Mouse (Mus musculus) midbrain, embryonic 15.5 days (tissue): ENCODE data around the gene Atpif1. TPM values are rescaled to one million over a fixed set of nuclear protein-coding genes. Genes with fewer than 3 reads are reported as not detected.
A peak's percentile ranks its signal among the peaks of the same experiment; 100 is the strongest.

ENCODE experiments used
- ATAC-seq: fragments of 200-750 bp; cut with Nextera tagmentation; replicated peaks from 2 replicates; pipeline ENCODE4 v1.8.0; 2017; ENCODE audit warnings: moderate TSS enrichment
- H3K27ac ChIP-seq: fragments of 300-500 bp; sonication (generic); 2 replicates; pipeline ENCODE4 v1.5.1; 2015; ENCODE audit warnings: mild to moderate bottlenecking, inconsistent platforms
- H3K27me3 ChIP-seq: fragments of 300-500 bp; sonication (generic); replicated peaks from 2 replicates; pipeline ENCODE4 v1.6.1; 2015; ENCODE audit warnings: inconsistent platforms
- H3K36me3 ChIP-seq: fragments of 300-500 bp; sonication (generic); replicated peaks from 2 replicates; pipeline ENCODE4 v1.6.1; 2015; ENCODE audit warnings: inconsistent platforms
- H3K4me1 ChIP-seq: fragments of 300-500 bp; sonication (generic); 2 replicates; pipeline ENCODE4 v1.6.1; 2015; ENCODE audit warnings: inconsistent platforms
- H3K4me2 ChIP-seq: fragments of 300-500 bp; sonication (generic); 2 replicates; pipeline ENCODE4 v1.6.1; 2015; ENCODE audit warnings: inconsistent platforms, mild to moderate bottlenecking, moderate library complexity
- H3K4me3 ChIP-seq: fragments of 300-500 bp; sonication (generic); 2 replicates; pipeline ENCODE4 v1.5.1; 2015; ENCODE audit warnings: mild to moderate bottlenecking, inconsistent platforms
- H3K9ac ChIP-seq: fragments of 300-500 bp; sonication (generic); 2 replicates; pipeline ENCODE4 v1.6.1; 2015; ENCODE audit warnings: mild to moderate bottlenecking, inconsistent platforms
- H3K9me3 ChIP-seq: fragments of 300-500 bp; sonication (generic); 2 replicates; pipeline ENCODE4 v1.6.1; 2016; ENCODE audit warnings: inconsistent platforms
- WGBS: fragments of 180-500 bp; shearing (Covaris S2); methylation state at CpG from one replicate; pipeline ENCODE4 v1.1.7; 2015; ENCODE audit warnings: mixed read lengths; 5-methylcytosine and 5-hydroxymethylcytosine counted together
- polyA plus RNA-seq: library from polyadenylated mRNA; unstranded; fragments of >200 nt; fragmentation: Nextera tagmentation; extraction: Ambion mirVana; gene quantifications from 2 replicates; pipeline ENCODE4 v1.2.1, GENCODE M21; 2015

The Atpif1 gene
- polyA plus RNA-seq, 1 experiment from 2014 or later: 1,280 TPM

DNA sequence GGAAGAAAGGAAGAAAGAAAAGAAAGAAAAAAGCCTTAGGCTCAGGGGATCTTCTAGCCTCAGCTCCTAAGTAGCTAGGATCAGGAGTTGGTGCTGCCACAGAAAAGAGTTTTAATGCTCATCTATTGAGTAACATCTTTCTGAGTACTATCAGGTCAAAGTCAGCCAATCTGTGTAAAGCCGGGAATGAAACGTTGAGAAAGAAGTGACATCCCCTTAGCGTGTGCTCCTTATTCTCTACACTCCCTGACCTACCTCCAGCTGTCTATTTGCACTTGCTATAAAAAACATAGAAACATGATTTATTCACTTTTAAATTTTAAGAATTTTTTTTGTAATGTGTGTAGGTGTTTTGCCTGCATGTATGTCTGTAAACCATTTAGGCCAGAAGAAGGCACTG is 14.3 kb downstream of the Atpif1 start:
- peaks cover 18% of the 10 kb centered on the region for H3K4me1 ChIP-seq
- no peak for ATAC-seq

DNA sequence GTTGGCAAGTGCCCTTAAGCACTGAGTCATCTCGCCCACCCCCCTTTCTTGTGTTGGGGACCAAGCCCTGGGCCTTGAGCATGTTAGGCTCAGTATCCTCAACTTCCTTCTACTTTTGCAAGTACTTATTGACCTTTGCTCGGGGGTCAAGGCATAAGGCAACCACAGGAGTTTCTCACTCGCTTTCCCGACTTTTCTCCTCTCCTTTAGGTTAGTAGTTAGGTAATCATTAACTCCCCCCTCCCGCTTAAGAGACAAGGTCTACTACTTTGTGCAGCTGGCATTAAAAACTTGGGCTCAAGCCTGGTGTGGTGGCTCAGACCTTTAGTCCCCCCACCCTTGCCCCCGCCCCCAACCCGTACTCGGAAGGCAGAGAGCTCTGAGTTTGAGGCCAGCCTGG is 15.4 kb downstream of the Atpif1 start:
- H3K36me3 ChIP-seq: no peaks in the 10 kb centered on the region
- no peak overlapping the region for H3K4me3 ChIP-seq
- no peaks in the 10 kb centered on the region for H3K9me3 ChIP-seq
- peaks cover 9% of the 10 kb centered on the region for H3K27me3 ChIP-seq
- 81% methylated on average over 8 of the region's 8 CpGs for WGBS
- H3K9ac ChIP-seq: no peak overlapping the region
- ATAC-seq: no peak
- no peak overlapping the region for H3K27ac ChIP-seq
- H3K4me1 ChIP-seq: peaks cover 19% of the 10 kb centered on the region
- no peak overlapping the region for H3K4me2 ChIP-seq

More for the DNA sequence above, 14.3 kb downstream of the Atpif1 start:
- no peaks in the 10 kb centered on the region for H3K27me3 ChIP-seq
- H3K9ac ChIP-seq: no peak overlapping the region
- H3K9me3 ChIP-seq: no peaks in the 10 kb centered on the region
- no peak overlapping the region for H3K4me2 ChIP-seq
- H3K4me3 ChIP-seq: no peak overlapping the region
- no peak overlapping the region for H3K27ac ChIP-seq
- no peaks in the 10 kb centered on the region for H3K36me3 ChIP-seq
- WGBS: 94% methylated on average over 3 of the region's 3 CpGs

DNA sequence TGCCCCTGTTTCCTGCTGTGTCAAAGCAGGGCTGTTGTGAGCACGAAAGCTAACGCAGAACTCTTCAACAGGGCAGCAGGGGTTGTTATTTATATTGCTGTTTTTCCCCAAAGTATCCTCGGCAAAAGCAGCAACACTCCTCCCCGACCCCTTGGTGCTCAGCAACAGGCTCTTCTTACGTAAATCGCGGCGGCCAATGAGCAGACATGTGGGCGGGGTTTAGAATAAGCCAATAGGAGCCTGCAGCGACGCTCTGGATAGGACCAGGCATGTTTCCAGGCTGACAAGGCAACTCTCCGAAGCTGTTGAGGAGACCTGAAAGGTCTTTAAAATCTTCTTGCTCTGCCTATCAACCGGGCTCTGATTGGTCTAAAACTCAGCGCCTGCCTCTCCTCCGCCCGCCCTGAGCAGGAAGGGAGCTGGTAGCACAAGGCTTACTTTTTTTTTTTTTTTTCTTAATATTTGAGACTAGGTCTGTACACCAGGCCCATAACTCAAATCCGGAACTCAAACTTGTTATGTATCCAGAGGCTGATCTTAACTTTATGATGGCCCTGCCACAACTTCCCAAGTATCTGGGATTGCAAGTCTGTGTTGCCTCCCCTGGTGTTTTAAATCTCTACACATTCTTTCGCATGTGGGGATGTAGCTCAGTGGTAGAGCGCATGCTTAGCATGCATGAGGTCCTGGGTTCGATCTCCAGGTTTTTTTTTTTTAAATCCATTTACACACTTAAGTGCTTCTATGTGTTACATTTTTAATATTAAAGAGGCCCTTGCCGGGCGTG is 17.9 kb downstream of the Atpif1 start:
- Histone ChIP-seq H3K36me3 (no peaks in the 10 kb centered on the region), H3K27me3 (peaks cover 9% of the 10 kb centered on the region), H3K4me1 (peaks cover 19% of the 10 kb centered on the region), H3K4me2 (peak overlapping the region; percentile 97), H3K4me3 (peak overlapping the region; percentile 48), H3K9me3 (no peaks in the 10 kb centered on the region), H3K27ac (peak overlapping the region; percentile 65), H3K9ac (peak overlapping the region; percentile 21)
- WGBS: 20% methylated on average over 22 of the region's 22 CpGs
- peak; percentile 93 for ATAC-seq

DNA sequence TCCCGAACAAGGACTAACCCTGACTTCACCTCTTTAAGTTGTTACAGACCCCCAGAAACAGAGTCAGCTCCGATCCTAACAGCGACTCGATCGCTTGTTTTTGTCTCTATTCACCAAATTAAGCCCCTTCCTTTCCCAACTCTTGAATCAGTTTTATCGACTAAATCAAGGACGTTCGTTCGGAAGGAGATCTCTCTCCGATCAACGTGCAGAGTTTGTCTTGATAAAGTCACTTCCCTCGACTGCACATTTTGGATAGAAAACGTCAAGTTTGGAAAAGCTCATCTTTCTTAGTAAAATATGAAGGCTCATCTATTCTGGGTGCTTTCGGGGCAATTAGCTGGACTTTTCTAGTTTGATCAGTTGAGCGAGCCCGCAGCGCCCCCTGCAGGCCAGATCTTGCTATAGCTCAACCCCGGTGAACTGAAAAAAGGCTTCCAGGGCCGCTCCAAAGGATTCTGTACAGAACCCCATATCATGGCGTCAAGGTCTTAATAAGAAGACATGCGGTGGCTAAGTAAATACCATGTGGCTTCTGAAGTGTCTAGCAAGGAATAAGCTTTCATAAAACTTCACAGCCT is 18.8 kb downstream of the Atpif1 start:
- no peaks in the 10 kb centered on the region for H3K36me3 ChIP-seq
- peak overlapping the region; percentile 97 for H3K4me2 ChIP-seq
- peak overlapping the region; percentile 65 for H3K27ac ChIP-seq
- 1% methylated on average over 21 of the region's 21 CpGs for WGBS
- peaks cover 19% of the 10 kb centered on the region for H3K4me1 ChIP-seq
- H3K4me3 ChIP-seq: peak overlapping the region; percentile 48
- peaks cover 9% of the 10 kb centered on the region for H3K27me3 ChIP-seq
- ATAC-seq: no peak
- peak overlapping the region; percentile 21; the same call in 1 of the 2 replicates for H3K9ac ChIP-seq
- H3K9me3 ChIP-seq: no peaks in the 10 kb centered on the region

DNA sequence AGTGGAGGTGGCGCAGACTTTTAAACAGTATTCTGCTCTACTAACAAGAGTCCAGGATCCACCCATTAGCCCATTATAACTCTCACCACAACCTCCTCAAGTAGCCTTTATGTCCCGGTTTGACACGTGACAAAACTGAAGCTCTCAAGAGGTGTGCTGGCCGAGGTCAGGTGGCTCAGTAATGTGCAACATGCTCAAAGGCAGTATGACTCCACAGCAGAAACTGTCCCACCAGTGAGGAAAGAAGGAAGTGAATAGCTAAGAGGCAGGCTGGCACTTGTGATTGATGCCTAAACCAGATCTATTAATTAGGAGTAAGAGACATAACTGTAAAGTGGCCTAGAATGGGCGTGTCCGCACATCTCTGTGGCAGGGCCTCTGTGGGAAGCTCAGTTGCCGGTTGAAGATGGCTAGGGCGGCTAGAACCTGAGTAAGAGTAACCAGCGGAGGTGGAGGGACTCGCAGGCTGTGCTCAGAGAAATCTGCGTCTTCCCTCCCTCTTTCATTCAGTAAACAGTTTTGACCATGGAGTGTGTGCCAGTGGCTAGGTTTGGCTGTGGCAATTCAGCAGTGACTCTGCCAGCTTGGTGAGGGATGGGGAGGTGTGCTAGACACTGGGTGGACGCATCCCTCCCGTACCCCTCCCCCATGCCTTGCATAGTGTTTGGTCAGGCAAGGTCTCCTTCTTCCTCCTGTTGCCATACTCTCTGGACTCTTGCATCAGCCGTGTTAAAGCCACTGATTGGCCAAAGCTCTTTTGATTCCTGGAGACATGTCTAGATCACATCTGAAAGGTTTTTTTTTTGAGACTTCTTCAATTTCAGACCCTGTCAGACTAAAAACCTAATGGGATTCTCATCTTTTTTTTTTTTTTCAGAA is 19.8 kb downstream of the Atpif1 start:
- H3K4me3 ChIP-seq: no peak overlapping the region
- WGBS: 35% methylated on average over 14 of the region's 14 CpGs
- H3K4me2 ChIP-seq: no peak overlapping the region
- H3K27ac ChIP-seq: no peak overlapping the region
- H3K27me3 ChIP-seq: peaks cover 9% of the 10 kb centered on the region
- no peak for ATAC-seq
- H3K9me3 ChIP-seq: no peaks in the 10 kb centered on the region
- H3K4me1 ChIP-seq: peaks cover 27% of the 10 kb centered on the region
- no peak overlapping the region for H3K9ac ChIP-seq
- H3K36me3 ChIP-seq: no peaks in the 10 kb centered on the region

DNA sequence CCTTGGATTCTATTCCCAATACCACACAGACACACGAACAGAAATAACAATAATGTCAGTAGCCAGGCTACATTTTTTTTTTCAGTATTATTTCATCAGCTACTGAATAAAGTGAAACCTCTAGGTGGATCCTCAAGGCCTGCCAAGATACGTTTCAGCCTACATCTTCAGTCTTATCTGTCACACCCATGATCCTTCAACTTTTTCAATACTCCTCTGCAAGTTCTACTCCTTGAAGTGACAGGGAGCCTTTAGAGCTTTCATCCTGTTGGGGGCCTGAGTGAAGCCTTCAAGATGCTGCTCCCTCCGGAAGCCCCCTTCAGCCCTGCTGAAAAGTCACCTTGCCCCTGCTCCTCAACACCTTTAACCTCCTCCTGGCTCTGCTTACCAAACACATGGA is 21.4 kb downstream of the Atpif1 start:
- Histone ChIP-seq H3K9ac (no peak overlapping the region), H3K27ac (no peak overlapping the region), H3K9me3 (no peaks in the 10 kb centered on the region), H3K27me3 (peaks cover 9% of the 10 kb centered on the region), H3K4me1 (peaks cover 27% of the 10 kb centered on the region), H3K4me3 (no peak overlapping the region), H3K4me2 (no peak overlapping the region), H3K36me3 (no peaks in the 10 kb centered on the region)
- ATAC-seq: no peak
- WGBS: 78% methylated on average over 3 of the region's 3 CpGs

DNA sequence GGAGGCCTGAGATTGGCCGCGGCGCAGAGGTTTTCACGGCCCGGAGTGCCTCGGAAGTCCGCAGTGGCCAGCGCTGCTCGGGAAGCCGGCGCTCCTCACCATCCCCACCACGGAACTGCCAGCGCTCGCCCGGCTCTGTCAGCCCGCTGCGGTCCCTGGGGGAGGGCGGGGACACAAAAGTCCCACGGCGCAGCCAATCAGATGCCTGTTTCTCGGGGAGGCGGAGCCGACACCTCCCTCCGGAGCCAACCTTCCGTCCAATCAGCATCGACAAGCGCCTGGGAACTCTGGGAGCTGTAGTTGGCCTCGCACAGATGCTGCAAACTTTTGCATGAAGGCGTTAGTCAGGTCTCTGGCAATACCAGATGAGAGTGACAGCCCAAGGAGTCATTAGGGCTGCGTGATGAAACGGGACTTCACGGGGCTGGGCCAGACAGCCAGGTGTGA is 23.1 kb downstream of the Atpif1 start, which contains the start of gene Sesn2:
Gene Sesn2, minus strand, starts transcription at position 150 of the 447 bp plus-strand sequence.
- peak within 1 kb of the TSS; percentile 70 for H3K27ac ChIP-seq
- peak; percentile 95 for ATAC-seq
- H3K36me3 ChIP-seq: no peaks in the 10 kb centered on the region
- under 1% methylated on average over 32 of the region's 32 CpGs for WGBS
- peak within 1 kb of the TSS; percentile 99 for H3K4me2 ChIP-seq
- peaks cover 21% of the 10 kb centered on the region for H3K4me1 ChIP-seq
- peak within 1 kb of the TSS; percentile 76 for H3K4me3 ChIP-seq
- H3K9me3 ChIP-seq: no peaks in the 10 kb centered on the region
- peaks cover 9% of the 10 kb centered on the region for H3K27me3 ChIP-seq
- H3K9ac ChIP-seq: peak within 1 kb of the TSS; percentile 72

DNA sequence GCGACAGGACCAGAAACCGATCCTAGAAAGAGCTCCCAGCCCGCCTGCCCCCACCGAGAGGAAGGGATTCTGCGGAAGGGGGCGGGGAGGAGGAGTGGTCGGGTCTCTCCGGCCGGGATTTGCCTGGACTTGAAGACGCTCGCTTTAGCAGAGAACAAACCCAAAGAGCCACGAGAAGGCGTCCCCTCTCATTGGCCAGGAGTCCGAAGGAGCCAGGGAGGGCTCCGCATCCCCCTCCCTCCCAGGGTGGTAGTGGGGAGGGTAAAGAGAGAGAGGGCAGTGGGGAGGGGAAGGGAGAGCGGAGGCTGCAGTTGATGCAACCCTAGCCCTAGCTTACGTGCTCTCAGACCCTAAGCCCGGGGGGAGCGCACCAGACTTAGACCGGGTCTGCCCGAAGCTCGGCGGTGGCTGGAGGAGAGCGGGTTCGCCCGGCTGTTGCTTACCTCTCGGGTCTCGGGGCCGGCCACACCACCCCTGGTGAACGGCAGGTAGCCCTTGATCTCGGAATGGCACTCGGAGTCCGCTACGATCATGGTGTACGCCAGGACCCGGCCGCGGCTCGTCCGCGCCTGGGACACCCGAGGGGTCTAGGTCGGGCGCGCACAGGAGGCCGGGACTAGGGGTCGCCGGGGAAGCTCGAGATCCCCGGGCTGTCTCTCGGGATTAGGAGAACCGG is 23.7 kb downstream of the Atpif1 start:
- Histone ChIP-seq H3K4me3 (peak overlapping the region; percentile 76), H3K27me3 (peaks cover 9% of the 10 kb centered on the region), H3K4me1 (peaks cover 15% of the 10 kb centered on the region), H3K9me3 (no peaks in the 10 kb centered on the region), H3K4me2 (peak overlapping the region; percentile 99), H3K27ac (peak overlapping the region; percentile 70), H3K36me3 (no peaks in the 10 kb centered on the region), H3K9ac (peak overlapping the region; percentile 72)
- peak; percentile 80 for ATAC-seq
- WGBS: under 1% methylated on average over 47 of the region's 52 CpGs

DNA sequence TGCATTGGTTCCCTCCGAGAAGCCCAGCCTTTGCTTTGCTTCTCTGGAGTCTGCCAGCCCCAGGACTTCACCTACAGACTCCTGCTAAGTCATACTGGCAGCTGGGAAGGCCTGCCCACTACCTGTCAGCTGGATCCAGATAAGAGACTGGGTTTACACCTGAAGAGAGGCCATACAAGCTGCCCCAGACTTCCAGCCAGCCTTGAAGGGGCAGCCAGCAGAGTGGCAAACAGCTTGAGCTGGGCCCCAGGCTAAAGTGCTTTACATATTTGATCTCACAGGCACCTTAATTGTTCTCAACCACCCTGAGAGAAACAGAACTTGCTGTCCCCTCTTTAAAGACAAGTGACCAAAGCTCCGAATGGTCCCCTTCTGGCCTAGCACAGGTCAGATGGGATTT is 26.2 kb downstream of the Atpif1 start:
- peaks cover 9% of the 10 kb centered on the region for H3K4me1 ChIP-seq
- no peak overlapping the region for H3K4me2 ChIP-seq
- 29% methylated on average over 2 of the region's 2 CpGs for WGBS
- H3K27ac ChIP-seq: no peak overlapping the region
- H3K27me3 ChIP-seq: no peaks in the 10 kb centered on the region; the same call in 1 of the 2 replicates
- H3K9me3 ChIP-seq: no peaks in the 10 kb centered on the region
- H3K4me3 ChIP-seq: no peak overlapping the region
- H3K9ac ChIP-seq: no peak overlapping the region
- H3K36me3 ChIP-seq: no peaks in the 10 kb centered on the region
- no peak for ATAC-seq

DNA sequence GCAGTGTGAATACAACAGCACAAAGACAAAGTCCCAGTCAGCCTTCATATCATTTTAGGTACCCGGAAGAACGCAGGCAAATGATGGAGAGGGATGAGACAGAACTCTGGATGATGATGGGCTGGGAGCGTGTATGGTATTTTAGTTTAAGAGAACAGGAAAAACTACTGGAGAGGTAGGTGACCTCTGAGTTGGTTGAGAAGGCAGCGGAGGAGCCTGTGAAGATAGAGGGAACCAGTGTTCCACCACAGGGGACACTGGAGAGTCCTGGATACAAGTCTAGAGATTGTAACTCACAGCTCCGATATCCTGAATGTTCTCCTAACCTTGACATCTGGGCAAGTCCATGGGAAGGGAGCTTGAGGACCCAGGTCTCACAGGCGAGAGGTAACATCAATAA is 27.2 kb downstream of the Atpif1 start:
- Histone ChIP-seq H3K9ac (no peak overlapping the region), H3K27ac (no peak overlapping the region), H3K4me1 (peaks cover 9% of the 10 kb centered on the region), H3K27me3 (no peaks in the 10 kb centered on the region; the same call in 1 of the 2 replicates), H3K4me3 (no peak overlapping the region), H3K9me3 (no peaks in the 10 kb centered on the region), H3K36me3 (no peaks in the 10 kb centered on the region), H3K4me2 (no peak overlapping the region)
- 81% methylated on average over 6 of the region's 6 CpGs for WGBS
- no peak for ATAC-seq

DNA sequence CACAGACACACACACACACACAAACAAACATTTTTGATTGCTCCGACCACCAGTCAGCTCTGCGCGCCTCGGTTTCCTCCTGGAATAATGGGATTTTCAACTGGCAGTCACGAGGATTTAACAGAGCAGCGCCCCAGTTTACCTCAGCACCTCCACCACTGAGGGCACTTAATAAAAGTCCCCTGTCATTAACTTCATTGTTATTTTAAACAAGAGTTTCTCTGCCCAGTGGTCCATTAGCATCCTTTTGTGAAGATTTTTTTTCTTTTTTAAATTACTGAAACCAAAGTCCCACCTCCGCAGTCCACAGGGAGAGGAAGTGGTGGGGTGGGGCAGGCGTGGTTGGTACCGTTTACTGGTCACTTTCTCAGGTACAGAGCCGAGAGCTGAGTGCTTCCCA is 27.7 kb downstream of the Atpif1 start:
- no peak overlapping the region for H3K4me3 ChIP-seq

More for the DNA sequence above, 27.7 kb downstream of the Atpif1 start:
- Histone ChIP-seq H3K9ac (no peak overlapping the region), H3K27me3 (no peaks in the 10 kb centered on the region; the same call in 1 of the 2 replicates), H3K27ac (no peak overlapping the region), H3K9me3 (no peaks in the 10 kb centered on the region), H3K4me2 (no peak overlapping the region), H3K36me3 (no peaks in the 10 kb centered on the region), H3K4me1 (peaks cover 9% of the 10 kb centered on the region)
- 31% methylated on average over 10 of the region's 10 CpGs for WGBS
- ATAC-seq: no peak
